Mouse (Mus musculus) neural tube, embryonic 14.5 days (tissue): ENCODE measurements at regions not wholly inside any gene's neighbourhood (a gene's known extent, or its start where the extent isn't known, plus 50 kb on each side); places are given as distances from the start of the nearest gene placed in this dataset.
"Not testable (repeated sequence)": the region's sequence is repeated elsewhere in the genome, so short reads cannot be mapped to it uniquely, and the experiment has no call there.

Experiments used
- ATAC-seq: fragments of 200-750 bp; cut with Nextera tagmentation; 2 replicates; pipeline ENCODE4 v1.8.0; 2017; ENCODE audit warnings: low read depth, mild to moderate bottlenecking, moderate TSS enrichment, moderate library complexity
- H3K27ac ChIP-seq: fragments of 300-500 bp; sonication (generic); 2 replicates; pipeline ENCODE4 v1.5.1; 2014; ENCODE audit warnings: low read depth, mild to moderate bottlenecking, control low read depth, low read length, moderate library complexity, mixed read lengths
- H3K27me3 ChIP-seq: fragments of 300-500 bp; sonication (generic); 2 replicates; pipeline ENCODE4 v1.6.1; 2014; ENCODE audit warnings: low read length; ENCODE audit not compliant: control insufficient read depth, insufficient read depth
- H3K36me3 ChIP-seq: fragments of 300-500 bp; sonication (generic); 2 replicates; pipeline ENCODE4 v1.6.1; 2014; ENCODE audit warnings: low read length, mixed read lengths; ENCODE audit not compliant: control insufficient read depth, insufficient read depth
- H3K4me1 ChIP-seq: fragments of 300-500 bp; sonication (generic); 2 replicates; pipeline ENCODE4 v1.6.1; 2014; ENCODE audit warnings: low read length; ENCODE audit not compliant: control insufficient read depth, insufficient read depth
- H3K4me2 ChIP-seq: fragments of 300-500 bp; sonication (generic); 2 replicates; pipeline ENCODE4 v1.6.1; 2014; ENCODE audit warnings: mild to moderate bottlenecking, low read depth, low read length, control low read depth
- H3K4me3 ChIP-seq: fragments of 300-500 bp; sonication (generic); 2 replicates; pipeline ENCODE4 v1.5.1; 2014; ENCODE audit warnings: low read depth, low read length, control low read depth, mixed read lengths
- H3K9ac ChIP-seq: fragments of 300-500 bp; sonication (generic); replicated peaks from 2 replicates; pipeline ENCODE4 v1.6.1; 2014; ENCODE audit warnings: low read depth, mild to moderate bottlenecking, control low read depth, low read length, mixed read lengths
- H3K9me3 ChIP-seq: fragments of 300-500 bp; sonication (generic); 2 replicates; pipeline ENCODE4 v1.6.1; 2016; ENCODE audit warnings: low read length; ENCODE audit not compliant: control insufficient read depth
- WGBS: fragments of 180-500 bp; shearing (Covaris S2); extraction: QIAGEN DNeasy Blood & Tissue Kit; methylation state at CpG from one replicate; pipeline ENCODE4 v1.1.7; 2014; 5-methylcytosine and 5-hydroxymethylcytosine counted together

DNA sequence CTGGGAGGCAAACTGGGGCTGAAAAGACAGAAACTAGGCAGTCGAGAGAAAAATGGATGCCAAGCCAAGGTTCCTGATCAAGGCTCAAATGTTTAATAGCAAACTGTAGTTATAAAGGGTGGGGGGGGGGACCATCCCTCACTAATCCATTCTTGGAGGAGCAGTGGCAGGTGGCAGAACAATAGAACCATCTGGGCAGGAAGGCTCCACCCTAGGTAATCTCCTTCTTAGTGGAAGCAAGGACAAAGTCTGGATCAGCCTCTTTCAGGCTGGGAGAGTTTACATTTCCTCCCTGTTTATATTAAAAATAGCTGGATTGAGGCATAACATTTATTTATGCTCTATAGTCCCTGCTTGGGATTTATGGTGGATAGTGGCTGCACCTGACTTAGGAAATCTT lies 180.8 kb downstream of the Cdh9 start:
- H3K4me3 ChIP-seq: no peak overlapping the region

DNA sequence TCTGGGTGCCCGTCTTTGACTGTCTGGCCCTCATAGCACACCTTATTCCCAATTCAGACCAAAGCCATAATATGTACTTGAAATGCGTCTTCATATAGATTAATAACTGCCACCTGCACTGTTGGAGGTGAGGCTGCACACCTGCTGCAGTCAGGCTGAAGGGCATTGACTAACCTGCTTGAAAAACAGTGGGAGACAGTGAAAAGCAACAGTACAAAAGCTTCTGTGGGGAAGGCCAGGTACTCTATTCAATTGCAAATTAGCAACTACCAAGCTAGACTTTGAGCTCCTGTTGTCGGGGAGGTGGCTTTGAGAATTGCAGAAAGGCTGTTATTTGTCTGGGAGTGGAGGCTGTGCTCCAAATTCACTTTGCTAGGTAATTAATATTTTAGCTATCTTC lies 181.4 kb downstream of the Cdh9 start:
- H3K4me2 ChIP-seq, ATAC-seq, H3K4me1 ChIP-seq, H3K9me3 ChIP-seq, H3K4me3 ChIP-seq, H3K27me3 ChIP-seq, H3K9ac ChIP-seq, H3K36me3 ChIP-seq, H3K27ac ChIP-seq: not testable (repeated sequence)
- 75% methylated on average over 3 of the region's 3 CpGs for WGBS

More for the DNA sequence above, 180.8 kb downstream of the Cdh9 start:
- no peak overlapping the region for H3K27ac ChIP-seq
- H3K27me3 ChIP-seq: no peaks in the 10 kb centered on the region
- H3K9ac ChIP-seq: no peak overlapping the region
- H3K4me1 ChIP-seq: no peaks in the 10 kb centered on the region
- H3K9me3 ChIP-seq: no peaks in the 10 kb centered on the region
- no peak for ATAC-seq
- H3K36me3 ChIP-seq: no peaks in the 10 kb centered on the region
- H3K4me2 ChIP-seq: no peak overlapping the region
- 81% methylated on average over 1 of the region's 1 CpGs for WGBS

DNA sequence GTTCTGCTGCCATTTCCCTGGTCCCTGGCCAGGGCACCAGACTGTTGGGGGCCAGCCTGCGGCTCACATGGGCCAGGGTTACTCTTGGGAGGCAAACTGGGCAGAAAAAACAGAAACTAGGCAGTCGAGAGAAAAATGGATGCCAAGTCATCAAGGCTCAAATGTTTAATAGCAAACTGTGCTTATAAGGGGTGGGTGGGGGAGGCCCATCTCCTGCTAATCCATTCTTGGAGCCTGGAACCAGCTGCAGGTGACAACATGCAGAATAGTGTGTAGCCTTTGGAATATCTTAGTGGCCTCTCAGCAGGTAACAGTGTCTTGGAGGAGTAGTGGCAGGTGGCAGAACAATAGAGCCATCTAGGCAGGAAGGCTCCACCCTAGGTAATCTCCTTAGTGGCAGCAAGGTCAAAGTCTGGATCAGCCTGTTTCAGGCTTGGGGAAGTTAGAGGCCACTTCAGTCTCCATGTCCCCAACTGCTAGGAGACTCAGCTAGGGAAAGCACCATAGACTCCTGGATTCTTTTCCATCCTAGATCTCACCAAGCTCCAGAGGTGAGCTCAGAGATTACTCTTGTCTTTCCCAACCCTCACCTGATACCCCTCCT lies 186.5 kb downstream of the Cdh9 start:
- 68% methylated on average over 2 of the region's 2 CpGs for WGBS
- ATAC-seq: no peak
- H3K9me3 ChIP-seq: no peaks in the 10 kb centered on the region

DNA sequence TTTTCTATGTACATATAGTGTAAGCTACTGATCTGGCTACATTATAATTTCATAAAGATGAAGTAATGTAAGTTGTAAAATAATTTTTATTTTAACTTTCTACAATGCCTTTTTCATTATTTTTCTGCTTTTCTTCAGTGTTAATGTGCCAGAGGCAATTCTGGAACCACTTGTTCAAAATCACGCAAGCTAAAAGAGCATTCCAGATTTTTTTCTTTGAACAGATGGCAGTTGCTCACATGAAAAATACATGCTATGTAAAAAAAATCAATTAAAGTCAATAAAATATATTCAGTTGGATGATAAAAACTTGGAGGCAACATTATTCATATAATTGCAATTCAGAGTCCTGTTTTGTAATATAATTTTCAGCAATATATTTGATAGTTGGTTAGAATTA lies 194.7 kb downstream of the Cdh9 start:
- Histone ChIP-seq H3K27me3 (no peaks in the 10 kb centered on the region), H3K27ac (no peak overlapping the region), H3K4me3 (no peak overlapping the region), H3K4me2 (no peak overlapping the region), H3K4me1 (no peaks in the 10 kb centered on the region), H3K36me3 (no peaks in the 10 kb centered on the region), H3K9me3 (no peaks in the 10 kb centered on the region), H3K9ac (no peak overlapping the region)
- WGBS: 75% methylated on average over 1 of the region's 1 CpGs
- no peak for ATAC-seq

More for the DNA sequence above, 186.5 kb downstream of the Cdh9 start:
- Histone ChIP-seq H3K27ac (no peak overlapping the region), H3K9ac (no peak overlapping the region), H3K4me1 (no peaks in the 10 kb centered on the region), H3K36me3 (no peaks in the 10 kb centered on the region), H3K4me2 (no peak overlapping the region), H3K27me3 (no peaks in the 10 kb centered on the region), H3K4me3 (no peak overlapping the region)

DNA sequence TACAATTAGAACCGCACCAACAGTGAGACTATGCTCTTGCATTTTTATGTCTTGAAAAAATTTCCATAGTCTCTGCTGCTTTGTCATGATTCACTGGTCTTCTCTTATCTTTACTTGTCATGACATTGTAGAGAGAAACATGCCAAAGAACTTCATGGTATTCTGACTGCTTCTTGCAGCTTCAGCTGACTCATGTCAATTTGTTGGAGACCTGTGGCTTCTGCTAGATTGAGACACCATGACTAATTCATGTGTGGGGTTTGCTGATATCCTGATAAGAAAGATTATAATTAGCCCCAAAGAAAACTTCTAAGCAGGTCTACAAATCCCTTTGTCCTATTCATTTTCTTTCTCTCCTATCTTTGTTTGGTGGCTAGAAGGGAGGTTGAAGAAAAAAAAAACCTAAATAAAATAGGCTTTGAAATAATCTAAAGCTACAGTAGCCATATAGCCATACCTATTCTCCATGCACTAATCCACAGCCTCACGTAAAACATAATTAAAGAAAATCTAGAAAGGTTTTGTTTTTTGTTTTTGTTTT lies 204.7 kb downstream of the Cdh9 start:
- WGBS: 96% methylated on average over 2 of the region's 2 CpGs
- Histone ChIP-seq H3K4me2 (no peak overlapping the region), H3K36me3 (no peaks in the 10 kb centered on the region)

DNA sequence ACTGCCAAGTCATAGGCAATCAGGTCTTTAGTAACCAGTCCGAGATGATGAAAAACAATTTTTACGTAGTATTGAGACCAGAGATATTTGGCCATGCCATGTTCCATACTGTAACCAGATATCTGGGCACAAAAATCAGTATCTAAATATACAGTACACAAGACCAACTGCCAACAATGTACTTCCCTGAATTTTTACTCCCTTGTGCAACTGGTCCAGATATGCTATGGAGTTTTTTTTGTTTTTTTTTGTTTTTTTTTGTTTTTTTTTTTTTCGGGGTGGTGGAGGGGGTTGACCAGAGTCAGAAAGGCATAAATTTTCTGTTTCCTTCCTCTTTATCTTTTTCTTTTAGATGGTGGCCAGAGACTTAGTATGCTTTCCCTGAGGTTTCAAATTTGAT lies 205.9 kb downstream of the Cdh9 start:
- Histone ChIP-seq H3K9me3 (no peaks in the 10 kb centered on the region), H3K9ac (no peak overlapping the region), H3K4me2 (no peak overlapping the region), H3K4me3 (no peak overlapping the region), H3K4me1 (no peaks in the 10 kb centered on the region), H3K27ac (no peak overlapping the region), H3K27me3 (no peaks in the 10 kb centered on the region), H3K36me3 (no peaks in the 10 kb centered on the region)
- no peak for ATAC-seq
- WGBS: 96% methylated on average over 3 of the region's 3 CpGs

More for the DNA sequence above, 204.7 kb downstream of the Cdh9 start:
- ATAC-seq: no peak
- Histone ChIP-seq H3K9ac (no peak overlapping the region), H3K27ac (no peak overlapping the region), H3K27me3 (no peaks in the 10 kb centered on the region), H3K4me3 (no peak overlapping the region), H3K9me3 (no peaks in the 10 kb centered on the region), H3K4me1 (no peaks in the 10 kb centered on the region)

DNA sequence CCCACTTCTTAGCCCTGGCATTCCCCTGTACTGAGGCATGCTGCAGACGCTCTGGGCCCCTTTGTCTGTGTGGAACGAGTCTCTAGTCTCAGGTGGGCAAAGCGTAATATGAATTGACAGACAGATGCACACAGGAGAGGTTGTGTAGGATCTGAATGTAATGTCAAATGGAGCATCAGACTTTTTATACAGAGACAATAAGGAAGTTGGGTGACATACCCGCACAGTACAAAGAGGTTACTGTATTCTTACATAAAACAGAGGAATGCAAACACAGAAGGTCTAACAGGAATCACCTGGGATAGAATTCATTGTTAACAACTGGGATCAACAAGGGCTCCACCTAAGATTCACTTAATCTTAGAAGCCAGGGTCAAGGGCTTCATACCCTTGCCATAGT lies 247.3 kb downstream of the Cdh9 start:
- WGBS: 86% methylated on average over 4 of the region's 4 CpGs

DNA sequence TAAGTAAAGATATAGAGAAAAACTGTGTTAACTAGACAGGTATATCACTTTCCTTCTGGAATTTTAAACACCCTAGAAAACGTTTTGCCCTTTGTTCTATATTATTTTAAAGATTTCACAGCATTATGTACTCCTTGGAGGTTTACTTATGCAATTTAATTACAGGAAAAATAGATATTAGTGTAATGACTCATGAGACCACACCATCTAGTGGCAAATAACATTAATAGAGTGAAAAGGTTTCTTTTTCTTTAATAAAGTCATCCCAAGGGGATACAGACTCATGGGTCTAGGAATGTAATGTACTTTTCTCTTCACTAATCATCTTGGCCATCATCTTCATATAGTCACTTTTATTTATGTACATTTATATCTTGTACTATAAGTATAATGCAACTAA lies 262.3 kb downstream of the Cdh9 start:
- WGBS: 12% methylated on average over 1 of the region's 1 CpGs
- Histone ChIP-seq H3K27me3 (no peaks in the 10 kb centered on the region), H3K36me3 (no peaks in the 10 kb centered on the region), H3K9ac (no peak overlapping the region), H3K9me3 (no peaks in the 10 kb centered on the region), H3K4me3 (no peak overlapping the region), H3K27ac (no peak overlapping the region), H3K4me1 (no peaks in the 10 kb centered on the region), H3K4me2 (no peak overlapping the region)
- no peak for ATAC-seq

More for the DNA sequence above, 247.3 kb downstream of the Cdh9 start:
- not testable (repeated sequence) for H3K27me3 ChIP-seq, H3K9ac ChIP-seq, ATAC-seq, H3K9me3 ChIP-seq, H3K4me3 ChIP-seq, H3K27ac ChIP-seq, H3K4me1 ChIP-seq, H3K4me2 ChIP-seq, H3K36me3 ChIP-seq

DNA sequence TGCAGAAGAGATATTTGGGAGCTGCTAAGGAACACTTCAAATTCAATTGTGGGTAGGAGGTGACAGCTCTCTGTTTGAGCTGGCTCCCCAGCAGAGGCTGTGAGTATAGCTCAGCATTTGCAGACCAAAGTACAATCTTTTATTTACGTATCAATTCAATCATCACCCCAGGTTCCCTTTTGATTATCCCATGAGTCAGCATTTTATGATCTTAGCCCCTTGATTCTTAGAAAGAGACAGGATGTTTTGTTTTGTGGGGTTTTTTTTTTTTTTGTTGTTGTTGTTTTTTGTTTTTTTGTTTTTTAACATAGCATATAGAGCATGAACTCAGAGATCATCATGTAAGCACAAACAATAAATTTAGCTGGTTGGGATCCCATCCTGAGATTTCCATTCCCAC lies 267.1 kb downstream of the Cdh9 start:
- Histone ChIP-seq H3K9me3 (no peaks in the 10 kb centered on the region), H3K27me3 (no peaks in the 10 kb centered on the region), H3K36me3 (no peaks in the 10 kb centered on the region), H3K4me1 (no peaks in the 10 kb centered on the region), H3K4me3 (no peak overlapping the region), H3K27ac (no peak overlapping the region), H3K4me2 (no peak overlapping the region), H3K9ac (no peak overlapping the region)
- ATAC-seq: no peak
- 86% methylated on average over 1 of the region's 1 CpGs for WGBS
